Mouse (Mus musculus) liver, adult 2 months (tissue): ENCODE data around the gene Mageh1. TPM values are rescaled to one million over a fixed set of nuclear protein-coding genes. Genes with fewer than 3 reads are reported as not detected.
A peak's percentile ranks its signal among the peaks of the same experiment; 100 is the strongest.
"Not testable (repeated sequence)": the region's sequence is repeated elsewhere in the genome, so short reads cannot be mapped to it uniquely, and the experiment has no call there.

Experiments used
- DNase-seq: peaks from one replicate; pipeline ENCODE4 v3.0.0-alpha.2; 2011; ENCODE audit warnings: low read depth, low spot score; ENCODE audit errors: extremely low read depth
- H3K27ac ChIP-seq: fragments of 200-500 bp; replicated peaks from 2 replicates; pipeline ENCODE4 v1.5.1; 2012; ENCODE audit warnings: low read depth, mild to moderate bottlenecking, control low read depth, inconsistent platforms, low read length; ENCODE audit not compliant: insufficient read depth
- H3K27me3 ChIP-seq: fragments of 200-500 bp; 2 replicates; pipeline ENCODE4 v1.6.1; 2012; ENCODE audit warnings: mild to moderate bottlenecking, moderate library complexity, low read length, inconsistent platforms; ENCODE audit not compliant: control insufficient read depth, insufficient read depth
- H3K36me3 ChIP-seq: fragments of 200-500 bp; 2 replicates; pipeline ENCODE4 v1.6.1; 2012; ENCODE audit warnings: low read length, inconsistent platforms; ENCODE audit not compliant: control insufficient read depth, insufficient read depth
- H3K4me1 ChIP-seq: fragments of 200-500 bp; 2 replicates; pipeline ENCODE4 v1.6.1; 2011; ENCODE audit warnings: low read length; ENCODE audit not compliant: control insufficient read depth, insufficient read depth
- H3K4me3 ChIP-seq: fragments of 200-500 bp; 2 replicates; pipeline ENCODE4 v1.5.1; 2011; ENCODE audit warnings: low read depth, mild to moderate bottlenecking, control low read depth, low read length, moderate library complexity; ENCODE audit not compliant: insufficient read depth
- H3K79me2 ChIP-seq: fragments of 200-500 bp; 2 replicates; pipeline ENCODE4 v1.6.1; 2012; ENCODE audit warnings: inconsistent platforms, mild to moderate bottlenecking, low read length, moderate library complexity; ENCODE audit not compliant: control insufficient read depth, insufficient read depth
- H3K9ac ChIP-seq: fragments of 200-500 bp; 2 replicates; pipeline ENCODE4 v1.6.1; 2012; ENCODE audit warnings: low read depth, mild to moderate bottlenecking, control low read depth, inconsistent platforms, low read length
- CTCF ChIP-seq: fragments of 200-500 bp; IDR thresholded peaks from 2 replicates; pipeline ENCODE4 v1.5.1; 2011; ENCODE audit warnings: low read depth, low read length, control low read depth
- POLR2A ChIP-seq: fragments of 200-500 bp; IDR thresholded peaks from 2 replicates; pipeline ENCODE4 v1.6.1; 2011; ENCODE audit warnings: low read length, control low read depth; ENCODE audit not compliant: insufficient read depth; ENCODE audit errors: extremely low read depth
- WGBS: fragments of 180-500 bp; shearing (Covaris S2); methylation state at CpG from one replicate; pipeline ENCODE4 v1.1.7; 2018; 5-methylcytosine and 5-hydroxymethylcytosine counted together
- polyA plus RNA-seq: library from polyadenylated mRNA; depleted of rRNA; stranded (reverse); fragments of >200 nt; gene quantifications from 2 replicates; pipeline ENCODE4 v1.2.3, GENCODE M21; 2012; rRNA removed
- total RNA-seq: library from RNA; depleted of rRNA; stranded (reverse); fragments of >200 nt; gene quantifications from 2 replicates; pipeline ENCODE4 v1.2.3, GENCODE M21; 2014; rRNA removed

The Mageh1 gene
- 4.4 and 4.8 TPM in 2 replicates for total RNA-seq
- 1.4 TPM in 2 replicates for polyA plus RNA-seq

GRCm38 (mm10) chrX:153037087-153037971 lies at the start of gene Mageh1:
Gene Mageh1 (minus strand): TSS chrX:153037575.
- WGBS: under 1% methylated on average over 49 of the region's 49 CpGs
- no peak within 1 kb of the TSS for H3K27ac ChIP-seq

GRCm38 (mm10) chrX:153037972-153038744 lies 783 bp upstream of the Mageh1 start:
- H3K27me3 ChIP-seq, H3K27ac ChIP-seq, H3K36me3 ChIP-seq, DNase-seq, H3K4me1 ChIP-seq, H3K9ac ChIP-seq, H3K79me2 ChIP-seq: not testable (repeated sequence)
- 22% methylated on average over 8 of the region's 22 CpGs for WGBS
- H3K4me3 ChIP-seq: peak overlapping the region; percentile 88; the same call in 1 of the 2 replicates

More at GRCm38 (mm10) chrX:153037087-153037971, at the start of gene Mageh1:
- TF ChIP-seq CTCF: no peak
- TF ChIP-seq POLR2A: no peak
- no peaks in the 10 kb centered on the region for H3K27me3 ChIP-seq
- H3K4me3 ChIP-seq: peak within 1 kb of the TSS; percentile 88
- H3K36me3 ChIP-seq: no peaks in the 10 kb centered on the region
- H3K9ac ChIP-seq: peak within 1 kb of the TSS; percentile 66
- H3K79me2 ChIP-seq: no peaks in the 10 kb centered on the region
- peak; percentile 67 for DNase-seq
- H3K4me1 ChIP-seq: no peaks in the 10 kb centered on the region

DNA sequence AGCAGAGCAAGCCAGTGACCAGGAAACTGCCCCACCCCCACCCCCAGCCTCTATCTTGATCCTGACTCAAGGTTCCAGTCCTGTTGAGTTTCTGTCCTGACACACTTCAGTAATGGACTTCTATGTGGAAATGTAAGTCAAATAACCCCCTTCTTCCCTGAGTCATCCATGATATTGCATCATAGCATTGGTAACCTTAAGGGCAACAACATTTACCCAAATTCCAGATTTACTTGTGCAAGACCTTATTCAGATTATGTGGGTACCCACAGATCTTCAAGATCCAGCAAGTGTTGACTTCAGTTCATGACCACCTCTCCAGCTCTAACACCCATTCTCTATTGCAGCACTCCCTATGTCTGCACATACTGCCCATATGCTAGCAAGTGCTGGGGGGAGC lies 5.8 kb downstream of the Mageh1 start:
- H3K79me2 ChIP-seq, H3K9ac ChIP-seq, H3K4me1 ChIP-seq, H3K36me3 ChIP-seq, H3K27ac ChIP-seq, DNase-seq, H3K27me3 ChIP-seq, H3K4me3 ChIP-seq: not testable (repeated sequence)

- not testable (repeated sequence) for H3K36me3 ChIP-seq, H3K27me3 ChIP-seq, H3K27ac ChIP-seq, H3K9ac ChIP-seq, H3K79me2 ChIP-seq, H3K4me1 ChIP-seq, H3K4me3 ChIP-seq, DNase-seq
- 100% methylated on average over 1 of the region's 3 CpGs for WGBS
Measured at GRCm38 (mm10) chrX:153025709-153026108, 11.7 kb downstream of the Mageh1 start.

DNA sequence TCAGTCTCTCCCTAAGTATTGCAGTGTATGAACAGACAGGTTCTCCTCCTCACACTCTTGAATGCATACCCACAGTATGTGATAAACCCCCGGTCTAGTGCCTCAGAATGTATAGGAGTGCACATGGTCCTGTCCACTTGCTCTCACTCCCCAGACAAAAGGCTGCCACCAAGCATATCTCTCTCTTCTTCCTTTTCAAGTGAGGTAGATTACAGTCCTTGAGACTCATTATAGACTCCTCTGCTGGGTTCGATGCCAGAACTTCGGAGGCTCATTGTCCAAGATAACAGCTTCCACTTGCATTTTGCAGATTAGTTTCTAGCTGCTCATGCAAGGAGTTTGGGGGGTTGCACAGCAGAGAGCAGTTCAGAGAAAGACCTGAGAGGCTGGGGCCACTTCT lies 12.1 kb downstream of the Mageh1 start:
- not testable (repeated sequence) for H3K9ac ChIP-seq, H3K27me3 ChIP-seq, H3K79me2 ChIP-seq, H3K36me3 ChIP-seq, H3K27ac ChIP-seq, H3K4me3 ChIP-seq, DNase-seq, H3K4me1 ChIP-seq
- WGBS: no CpG with 5 or more reads among the region's 3 CpGs

GRCm38 (mm10) chrX:153007685-153008047 lies 29.7 kb downstream of the Mageh1 start:
- Histone ChIP-seq H3K9ac (no peak overlapping the region), H3K27me3 (no peaks in the 10 kb centered on the region), H3K36me3 (no peaks in the 10 kb centered on the region), H3K27ac (no peak overlapping the region), H3K4me3 (peak overlapping the region; percentile 99; the same call in 1 of the 2 replicates), H3K79me2 (no peaks in the 10 kb centered on the region), H3K4me1 (no peaks in the 10 kb centered on the region)
- TF ChIP-seq POLR2A (no peak), CTCF (no peak)
- WGBS: 22% methylated on average over 6 of the region's 9 CpGs
- no peak for DNase-seq
